ENCODE assay signal across 24 mouse cellular contexts in the genomic region with DNA sequence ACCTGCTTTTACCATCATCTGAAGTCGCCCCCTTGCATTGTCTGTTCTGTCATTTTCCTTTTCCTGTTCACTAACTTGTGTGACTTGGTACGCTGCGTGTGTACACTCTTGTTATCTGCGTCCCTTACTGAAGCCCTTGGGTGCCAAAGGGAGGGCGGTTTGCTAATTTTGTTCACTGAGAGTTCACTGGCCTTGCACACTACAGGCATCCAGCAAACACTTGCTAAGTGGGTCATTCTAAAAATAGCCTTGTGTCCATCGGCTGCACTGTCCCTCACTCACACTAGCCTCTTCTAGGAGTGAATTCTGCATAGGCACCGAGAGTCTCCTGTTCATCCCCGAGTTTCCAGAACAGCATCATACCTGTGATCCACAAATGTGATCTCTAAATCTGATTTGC. TPM values are rescaled to one million over a fixed set of nuclear protein-coding genes. Genes with fewer than 3 reads are reported as not detected.
A peak's percentile ranks its signal among the peaks of the same experiment; 100 is the strongest.
DNase-seq lines count a peak whose midpoint lies in the region; ATAC-seq lines count a peak whose summit lies in the region.
"Had no signal": no experiment of that assay in that cellular context is flagged by ENCODE, and none has a peak within 500 bp of the region (broad histone marks: within the 10 kb centered on the region; RNA-seq: fewer than 3 reads in every experiment).

No protein-coding gene starts in this region.

- peak overlapping the region; percentile 83 for H3K27ac ChIP-seq in heart, embryonic 15.5 days
- H3K27ac ChIP-seq in hindbrain, embryonic 13.5 days, result no peak overlapping the region
- H3K27ac ChIP-seq: embryonic facial prominence, embryonic 15.5 days; forebrain, embryonic 10.5 days; hindbrain, embryonic 14.5 days; intestine, embryonic 15.5 days; kidney, embryonic 15.5 days; limb, embryonic 15.5 days; midbrain, embryonic 12.5 days had no signal

- peaks cover 22% of the 10 kb centered on the region for H3K4me1 ChIP-seq in heart, embryonic 15.5 days (replicated peaks)
- no peaks in the 10 kb centered on the region for H3K4me1 ChIP-seq in hindbrain, embryonic 13.5 days (replicated peaks)
- H3K4me1 ChIP-seq: embryonic facial prominence, embryonic 15.5 days; forebrain, embryonic 10.5 days; intestine, embryonic 15.5 days; kidney, embryonic 15.5 days; limb, embryonic 15.5 days; midbrain, embryonic 12.5 days had no signal

- H3K9ac ChIP-seq in heart, embryonic 15.5 days, result no peak overlapping the region
- no peak overlapping the region for H3K9ac ChIP-seq in hindbrain, embryonic 13.5 days
- H3K9ac ChIP-seq: embryonic facial prominence, embryonic 15.5 days; hindbrain, embryonic 14.5 days; intestine, embryonic 15.5 days; kidney, embryonic 15.5 days; limb, embryonic 15.5 days; lung, embryonic 14.5 days; midbrain, embryonic 12.5 days had no signal

- WGBS in heart, embryonic 15.5 days, result 42% methylated on average over 8 of the region's 8 CpGs
- 94% methylated on average over 8 of the region's 8 CpGs for WGBS in hindbrain, embryonic 13.5 days

- DNase-seq in gastrocnemius, adult 18-20 months (ENCODE audit: low spot score), result peak; percentile 49
- no peak for DNase-seq in gastrocnemius, postnatal 14 days
- DNase-seq in retina, postnatal 1 day, result peak; percentile 40
- no peak for DNase-seq in retina, embryonic 14.5 days (ENCODE audit: low spot score)
- DNase-seq in yolk sac, embryonic 10.5 days (ENCODE audit: low spot score), result no peak
- DNase-seq: adrenal gland, postnatal 25 days; gastrocnemius, postnatal 36 days; layer of hippocampus, postnatal 36 days; lung, embryonic 14.5 days; lung, postnatal 4 days; thymus, postnatal 25 days had no signal

- H3K36me3 ChIP-seq in heart, embryonic 15.5 days, result peaks cover 38% of the 10 kb centered on the region
- H3K36me3 ChIP-seq in hindbrain, embryonic 13.5 days, result peaks cover 43% of the 10 kb centered on the region
- H3K36me3 ChIP-seq: intestine, embryonic 15.5 days had no signal

- peak overlapping the region; percentile 26; the same call in 1 of the 2 replicates for H3K4me2 ChIP-seq in heart, embryonic 15.5 days
- no peak overlapping the region for H3K4me2 ChIP-seq in hindbrain, embryonic 13.5 days
- H3K4me2 ChIP-seq: embryonic facial prominence, embryonic 15.5 days; hindbrain, embryonic 14.5 days; intestine, embryonic 15.5 days; kidney, embryonic 15.5 days; limb, embryonic 15.5 days; lung, embryonic 14.5 days; midbrain, embryonic 12.5 days had no signal

- peak; percentile 48; the same call in 1 of the 2 replicates for ATAC-seq in heart, embryonic 15.5 days (replicated peaks; ENCODE audit: insufficient number of reproducible peaks, insufficient read depth, low FRiP score, low read depth)
- no peak for ATAC-seq in hindbrain, embryonic 13.5 days (ENCODE audit: low FRiP score)
- ATAC-seq: activated CD4-positive, CD25-positive, alpha-beta regulatory T cell, adult 4 months; intestine, embryonic 15.5 days; Patski had no signal

- no peaks in the 10 kb centered on the region for H3K9me3 ChIP-seq in heart, embryonic 15.5 days (replicated peaks)
- H3K9me3 ChIP-seq in hindbrain, embryonic 13.5 days, result no peaks in the 10 kb centered on the region
- H3K9me3 ChIP-seq: embryonic facial prominence, embryonic 15.5 days; forebrain, embryonic 10.5 days; intestine, embryonic 15.5 days; kidney, embryonic 15.5 days; limb, embryonic 15.5 days; midbrain, embryonic 12.5 days had no signal

- H3K27me3 ChIP-seq in heart, embryonic 15.5 days, result no peaks in the 10 kb centered on the region
- no peaks in the 10 kb centered on the region for H3K27me3 ChIP-seq in hindbrain, embryonic 13.5 days
- H3K27me3 ChIP-seq: embryonic facial prominence, embryonic 15.5 days; intestine, embryonic 15.5 days; kidney, embryonic 15.5 days; limb, embryonic 15.5 days; midbrain, embryonic 12.5 days; Patski had no signal

- intact Hi-C loops in gastrocnemius, postnatal 14 days (cut with DNase I; ENCODE audit: low total_unique reads), result no loop called here

- H3K4me3 ChIP-seq in heart, embryonic 15.5 days, result no peak overlapping the region
- H3K4me3 ChIP-seq in hindbrain, embryonic 13.5 days, result no peak overlapping the region
- H3K4me3 ChIP-seq: embryonic facial prominence, embryonic 15.5 days; forebrain, embryonic 10.5 days; intestine, embryonic 15.5 days; kidney, embryonic 15.5 days; limb, embryonic 15.5 days; midbrain, embryonic 12.5 days had no signal

RNA-seq across cellular contexts. Expression of a gene that starts 5.0 kb away (rescaled TPM):
- not detected for total RNA-seq in gastrocnemius, adult 18-20 months (2021)
- not detected for total RNA-seq in gastrocnemius, postnatal 14 days (2021)
- not detected in 2 replicates for polyA plus RNA-seq in heart, embryonic 15.5 days (2015; fragmentation: Nextera tagmentation; extraction: Ambion mirVana)
- not detected in 2 replicates for polyA plus RNA-seq in hindbrain, embryonic 13.5 days (2015; fragmentation: Nextera tagmentation; extraction: Ambion mirVana)
- total RNA-seq: adrenal gland, postnatal 25 days; gastrocnemius, postnatal 36 days; layer of hippocampus, postnatal 36 days had no signal
- polyA plus RNA-seq: activated CD4-positive, CD25-positive, alpha-beta regulatory T cell, adult 4 months; C2C12; embryonic facial prominence, embryonic 15.5 days; forebrain, embryonic 10.5 days; hindbrain, embryonic 14.5 days; intestine, embryonic 15.5 days; kidney, embryonic 15.5 days; limb, embryonic 15.5 days; lung, embryonic 14.5 days; midbrain, embryonic 12.5 days; neural tube, embryonic 14.5 days; Patski had no signal

RNA-seq across cellular contexts. Expression of a gene that starts 10.4 kb away (rescaled TPM):
- 100 to 1,000 TPM; 287 to 338 TPM for total RNA-seq in gastrocnemius, adult 18-20 months (2021)
- 100 to 1,000 TPM; 230 to 289 TPM for total RNA-seq in gastrocnemius, postnatal 14 days (2021)
- polyA plus RNA-seq in heart, embryonic 15.5 days (2015; fragmentation: Nextera tagmentation; extraction: Ambion mirVana), result 169 and 195 TPM in 2 replicates
- polyA plus RNA-seq in hindbrain, embryonic 13.5 days (2015; fragmentation: Nextera tagmentation; extraction: Ambion mirVana), result 0.99 and 1.3 TPM in 2 replicates

RNA-seq across cellular contexts. Expression of a gene that starts 14.1 kb away (rescaled TPM):
- total RNA-seq in gastrocnemius, adult 18-20 months (2021), result under 1 TPM; 0.23 to 0.28 TPM
- total RNA-seq in gastrocnemius, postnatal 14 days (2021), result under 1 TPM; 0.16 to 0.89 TPM
- polyA plus RNA-seq in heart, embryonic 15.5 days (2015; fragmentation: Nextera tagmentation; extraction: Ambion mirVana), result 3.3 and 3.9 TPM in 2 replicates
- 5.4 and 8.2 TPM in 2 replicates for polyA plus RNA-seq in hindbrain, embryonic 13.5 days (2015; fragmentation: Nextera tagmentation; extraction: Ambion mirVana)

RNA-seq across cellular contexts. Expression of a gene that starts 14.2 kb away (rescaled TPM):
- under 1 TPM in 1 of 2 experiments, not detected in 1; 0.52 TPM for total RNA-seq in gastrocnemius, adult 18-20 months (2021)
- under 1 TPM in 1 of 2 experiments, not detected in 1; 0.71 TPM for total RNA-seq in gastrocnemius, postnatal 14 days (2021)
- polyA plus RNA-seq in heart, embryonic 15.5 days (2015; fragmentation: Nextera tagmentation; extraction: Ambion mirVana), result 0.16 and 0.76 TPM in 2 replicates
- not detected in 2 replicates for polyA plus RNA-seq in hindbrain, embryonic 13.5 days (2015; fragmentation: Nextera tagmentation; extraction: Ambion mirVana)
- total RNA-seq: adrenal gland, postnatal 25 days had no signal
- polyA plus RNA-seq: activated CD4-positive, CD25-positive, alpha-beta regulatory T cell, adult 4 months; embryonic facial prominence, embryonic 15.5 days; forebrain, embryonic 10.5 days; hindbrain, embryonic 14.5 days; intestine, embryonic 15.5 days; kidney, embryonic 15.5 days; limb, embryonic 15.5 days; lung, embryonic 14.5 days; midbrain, embryonic 12.5 days; Patski had no signal

RNA-seq across cellular contexts. Expression of a gene that starts 14.4 kb away (rescaled TPM):
- 10 to 100 TPM; 19.7 to 27.0 TPM for total RNA-seq in gastrocnemius, adult 18-20 months (2021)
- 10 to 100 TPM; 19.6 to 28.5 TPM for total RNA-seq in gastrocnemius, postnatal 14 days (2021)
- 72.7 and 73.8 TPM in 2 replicates for polyA plus RNA-seq in heart, embryonic 15.5 days (2015; fragmentation: Nextera tagmentation; extraction: Ambion mirVana)
- 92.7 and 98.4 TPM in 2 replicates for polyA plus RNA-seq in hindbrain, embryonic 13.5 days (2015; fragmentation: Nextera tagmentation; extraction: Ambion mirVana)

Comparison
In these comparisons a context has a peak if more than half of its experiments do, and no peak if none do; other contexts are left out.
1. DNase-seq: peak in gastrocnemius, adult 18-20 months (single experiment) and retina, postnatal 1 day (single experiment); none in gastrocnemius, postnatal 14 days (single experiment), retina, embryonic 14.5 days (single experiment) and yolk sac, embryonic 10.5 days (single experiment).